Mouse (Mus musculus): Measurements from ENCODE around the gene Tfb1m.

GRCm38 (mm10) chr17:3491065-3491464 lies 66.5 kb downstream of the Tfb1m start:
- TF ChIP-seq POLR2A (IDR thresholded peaks at IDR 0.05; ENCODE audit: low read depth, low read length) (no peak), CTCF (IDR thresholded peaks at IDR 0.05; ENCODE audit: borderline replicate concordance, insufficient read depth, low read length) (no peak)

Measured in embryonic fibroblast, embryonic 13.5 days (primary cell).